Mouse (Mus musculus) cerebellum, adult 11 months (tissue): ENCODE results near the gene Tmem201.

Source experiments
- DNase-seq: peaks from one replicate; pipeline ENCODE4 v3.0.0; 2022

The Tmem201 gene

GRCm38 (mm10) chr4:149675378-149676261 lies 62.2 kb downstream of the Tmem201 start:
- DNase-seq, result peak; percentile 81

- no peak for DNase-seq
Observed at GRCm38 (mm10) chr4:149674814-149675377, 62.9 kb downstream of the Tmem201 start.

GRCm38 (mm10) chr4:149672747-149673146 lies 65.1 kb downstream of the Tmem201 start:
- no peak for DNase-seq

GRCm38 (mm10) chr4:149671175-149671574 lies 66.7 kb downstream of the Tmem201 start:
- DNase-seq, result no peak

- no peak for DNase-seq
Observed at GRCm38 (mm10) chr4:149665692-149666090, 72.2 kb downstream of the Tmem201 start.
